Mouse (Mus musculus) cerebellum, adult 2 months (tissue): ENCODE measurements at regions not wholly inside any gene's neighbourhood (a gene's known extent, or its start where the extent isn't known, plus 50 kb on each side); places are given as distances from the start of the nearest gene placed in this dataset.

Experiments used
- CTCF ChIP-seq: fragments of 200-500 bp; IDR thresholded peaks from 2 replicates; pipeline ENCODE4 v1.5.1; 2011; ENCODE audit warnings: low read depth, mild to moderate bottlenecking, control low read depth, low read length, moderate library complexity, borderline replicate concordance; ENCODE audit not compliant: insufficient read depth
- POLR2A ChIP-seq: fragments of 200-500 bp; IDR thresholded peaks from 2 replicates; pipeline ENCODE4 v1.6.1; 2011; ENCODE audit warnings: low read length, control low read depth, borderline replicate concordance; ENCODE audit not compliant: insufficient read depth

DNA sequence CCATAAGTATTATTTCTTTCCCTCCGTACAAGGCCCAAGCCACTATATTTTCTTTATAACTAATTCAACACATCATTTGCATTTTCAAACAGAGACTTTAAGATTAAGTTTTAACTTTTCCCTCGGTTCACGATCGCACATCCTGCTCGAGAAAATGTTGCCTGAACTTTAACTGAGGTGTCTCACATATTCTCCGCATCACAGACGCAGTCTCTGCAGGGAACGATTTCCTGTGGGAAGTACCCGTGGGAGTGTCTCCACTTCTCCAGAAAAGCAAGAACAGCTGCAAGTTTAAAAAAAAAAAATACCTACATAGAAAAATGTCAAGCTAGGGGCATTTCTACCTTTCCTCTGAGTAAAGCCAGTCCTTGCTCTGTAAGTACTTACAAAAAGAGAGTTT is 581.2 kb downstream of the Efna5 start:
- TF ChIP-seq CTCF (no peak), POLR2A (no peak)
